Mouse (Mus musculus): ENCODE measurements around the gene 1700040F15Rik. TPM values are rescaled to one million over a fixed set of nuclear protein-coding genes. Genes with fewer than 3 reads are reported as not detected.

Gene 1700040F15Rik
- polyA plus RNA-seq (2017; shearing (Covaris generic)), result not detected

GRCm38 (mm10) chrY:61101947-61102346 lies at the start of gene 1700040F15Rik:
Gene 1700040F15Rik, plus strand, starts transcription at chrY:61102247.

All from CD4-positive, CD25-positive, alpha-beta regulatory T cell, adult 9 weeks (primary cell).